Mouse (Mus musculus) hindbrain, embryonic 12.5 days (tissue): ENCODE measurements around the gene Oasl1. TPM values are rescaled to one million over a fixed set of nuclear protein-coding genes. Genes with fewer than 3 reads are reported as not detected.
A peak's percentile ranks its signal among the peaks of the same experiment; 100 is the strongest.
"Not testable (repeated sequence)": the region's sequence is repeated elsewhere in the genome, so short reads cannot be mapped to it uniquely, and the experiment has no call there.

Experiments
- ATAC-seq: fragments of 200-750 bp; cut with Nextera tagmentation; 2 replicates; pipeline ENCODE4 v1.8.0; 2017; ENCODE audit warnings: moderate TSS enrichment; ENCODE audit not compliant: low FRiP score
- H3K27ac ChIP-seq: fragments of 300-500 bp; sonication (generic); 2 replicates; pipeline ENCODE4 v1.5.1; 2016; ENCODE audit warnings: mild to moderate bottlenecking
- H3K27me3 ChIP-seq: fragments of 300-500 bp; sonication (generic); 2 replicates; pipeline ENCODE4 v1.6.1; 2016; ENCODE audit warnings: mild to moderate bottlenecking
- H3K36me3 ChIP-seq: fragments of 300-500 bp; sonication (generic); 2 replicates; pipeline ENCODE4 v1.6.1; 2016; ENCODE audit warnings: mild to moderate bottlenecking
- H3K4me1 ChIP-seq: fragments of 300-500 bp; sonication (generic); 2 replicates; pipeline ENCODE4 v1.6.1; 2016
- H3K4me2 ChIP-seq: fragments of 300-500 bp; sonication (generic); replicated peaks from 2 replicates; pipeline ENCODE4 v1.6.1; 2016; ENCODE audit warnings: mild to moderate bottlenecking
- H3K4me3 ChIP-seq: fragments of 300-500 bp; sonication (generic); 2 replicates; pipeline ENCODE4 v1.5.1; 2016; ENCODE audit warnings: mild to moderate bottlenecking
- H3K9ac ChIP-seq: fragments of 300-500 bp; sonication (generic); 2 replicates; pipeline ENCODE4 v1.6.1; 2016; ENCODE audit warnings: mild to moderate bottlenecking, moderate library complexity
- H3K9me3 ChIP-seq: fragments of 300-500 bp; sonication (generic); replicated peaks from 2 replicates; pipeline ENCODE4 v1.6.1; 2016; ENCODE audit warnings: mild to moderate bottlenecking
- WGBS: fragments of 180-500 bp; shearing (Covaris S2); methylation state at CpG from one replicate; pipeline ENCODE4 v1.1.7; 2016; 5-methylcytosine and 5-hydroxymethylcytosine counted together
- polyA plus RNA-seq: library from polyadenylated mRNA; unstranded; fragments of >200 nt; fragmentation: Nextera tagmentation; extraction: Ambion mirVana; gene quantifications from 2 replicates; pipeline ENCODE4 v1.2.1, GENCODE M21; 2016

The Oasl1 gene
- polyA plus RNA-seq, 1 experiment from 2014 or later = 0.13 TPM

- no peak for ATAC-seq
- Histone ChIP-seq H3K4me2 (no peak overlapping the region), H3K36me3 (no peaks in the 10 kb centered on the region), H3K4me1 (0 out of 2 replicates have a peak, but pooled peaks cover 5% of the 10 kb centered on the region), H3K9ac (no peak overlapping the region), H3K4me3 (no peak overlapping the region), H3K9me3 (no peaks in the 10 kb centered on the region), H3K27me3 (no peaks in the 10 kb centered on the region), H3K27ac (no peak overlapping the region)
- 85% methylated on average over 8 of the region's 8 CpGs for WGBS
These were observed 10.2 kb downstream of the Oasl1 start for GRCm38 (mm10) chr5:114933206-114933605.

DNA sequence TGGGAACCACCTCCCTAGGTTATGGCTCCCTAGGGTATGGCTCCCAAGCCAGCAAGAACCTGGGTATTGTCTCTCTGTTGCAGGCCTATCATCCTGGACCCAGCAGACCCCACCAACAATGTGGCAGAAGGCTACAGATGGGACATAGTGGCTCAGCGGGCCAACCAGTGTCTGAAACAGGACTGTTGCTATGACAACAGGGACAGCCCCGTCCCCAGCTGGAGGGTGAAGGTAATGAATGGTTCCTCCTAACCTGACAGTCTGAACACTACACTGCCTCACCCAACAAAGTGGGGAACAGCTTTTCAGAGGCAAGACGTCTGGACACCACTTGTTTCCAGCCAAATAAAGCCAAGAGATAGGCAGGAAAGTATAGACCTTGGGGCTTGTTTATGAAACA lies 12.8 kb downstream of the Oasl1 start:
- H3K4me3 ChIP-seq = no peak overlapping the region
- H3K27ac ChIP-seq = no peak overlapping the region
- peak; percentile 56; the same call in 1 of the 2 replicates for ATAC-seq
- 16% methylated on average over 3 of the region's 3 CpGs for WGBS
- no peaks in the 10 kb centered on the region for H3K27me3 ChIP-seq
- 0 out of 2 replicates have a peak, but pooled peaks cover 5% of the 10 kb centered on the region for H3K4me1 ChIP-seq
- no peak overlapping the region for H3K9ac ChIP-seq
- no peaks in the 10 kb centered on the region for H3K9me3 ChIP-seq
- H3K4me2 ChIP-seq = no peak overlapping the region
- H3K36me3 ChIP-seq = no peaks in the 10 kb centered on the region

GRCm38 (mm10) chr5:114941138-114941537 lies 18.1 kb downstream of the Oasl1 start:
- not testable (repeated sequence) for H3K4me2 ChIP-seq, H3K4me1 ChIP-seq, H3K9ac ChIP-seq, H3K4me3 ChIP-seq, H3K36me3 ChIP-seq, ATAC-seq, H3K27me3 ChIP-seq, H3K9me3 ChIP-seq, H3K27ac ChIP-seq
- 58% methylated on average over 3 of the region's 3 CpGs for WGBS

DNA sequence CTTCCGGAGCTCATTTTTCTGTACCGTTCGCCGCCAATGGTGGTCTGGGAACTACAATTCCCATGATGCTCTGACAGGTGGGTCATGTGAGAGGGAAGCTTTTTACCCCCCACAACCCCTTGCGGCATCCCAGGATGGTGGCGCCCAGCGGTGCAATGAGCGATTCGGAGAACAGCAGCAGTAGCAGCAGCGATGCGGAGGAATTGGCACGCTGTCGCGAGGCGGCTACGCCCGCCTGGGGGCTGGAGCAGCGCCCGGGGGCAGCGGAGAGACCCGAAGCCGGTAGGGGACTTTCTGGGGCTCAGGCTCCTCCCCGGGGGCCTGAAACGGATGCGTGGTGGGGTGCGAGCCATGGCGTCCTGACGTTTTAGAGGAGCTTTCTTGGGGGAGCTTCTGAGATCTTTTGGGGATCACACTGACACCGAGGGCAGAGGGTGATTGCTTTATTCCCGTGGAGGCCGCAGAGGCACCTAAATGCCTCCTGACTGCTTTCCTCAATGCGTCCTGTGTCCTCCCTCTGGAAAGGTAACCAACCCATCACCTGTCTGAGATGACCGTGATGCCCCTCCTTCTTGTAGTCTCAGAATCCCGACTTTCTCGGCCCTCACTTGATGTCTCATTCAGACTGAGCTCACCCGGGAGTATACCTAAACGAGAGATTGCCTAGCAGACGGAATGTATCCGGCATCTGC lies 19.2 kb downstream of the Oasl1 start, which contains the start of gene 2210016L21Rik:
TSS of gene 2210016L21Rik (plus strand) at position 85 of the 692 bp plus-strand sequence.
- H3K36me3 ChIP-seq = peaks cover 19% of the 10 kb centered on the region
- peak within 1 kb of the TSS; percentile 82 for H3K4me2 ChIP-seq
- peak within 1 kb of the TSS; percentile 88 for H3K9ac ChIP-seq
- peak; percentile 88 for ATAC-seq
- 1% methylated on average over 39 of the region's 39 CpGs for WGBS
- H3K9me3 ChIP-seq = no peaks in the 10 kb centered on the region
- H3K4me3 ChIP-seq = peak within 1 kb of the TSS; percentile 90
- H3K27me3 ChIP-seq = no peaks in the 10 kb centered on the region
- H3K4me1 ChIP-seq = peaks cover 10% of the 10 kb centered on the region
- H3K27ac ChIP-seq = peak within 1 kb of the TSS; percentile 89

- Histone ChIP-seq H3K4me1 (peaks cover 10% of the 10 kb centered on the region), H3K9me3 (no peaks in the 10 kb centered on the region), H3K36me3 (peaks cover 24% of the 10 kb centered on the region), H3K4me2 (peak overlapping the region; percentile 82), H3K9ac (peak overlapping the region; percentile 88), H3K4me3 (peak overlapping the region; percentile 90), H3K27ac (no peak overlapping the region), H3K27me3 (no peaks in the 10 kb centered on the region)
- no peak for ATAC-seq
- 44% methylated on average over 4 of the region's 4 CpGs for WGBS
These were observed 19.7 kb downstream of the Oasl1 start for GRCm38 (mm10) chr5:114942766-114943130.

- Histone ChIP-seq H3K4me2 (no peak overlapping the region), H3K27me3 (no peaks in the 10 kb centered on the region), H3K9me3 (no peaks in the 10 kb centered on the region), H3K4me1 (peaks cover 19% of the 10 kb centered on the region), H3K4me3 (no peak overlapping the region), H3K36me3 (peaks cover 46% of the 10 kb centered on the region), H3K27ac (no peak overlapping the region), H3K9ac (no peak overlapping the region)
- no peak for ATAC-seq
- 97% methylated on average over 10 of the region's 10 CpGs for WGBS
These were observed 22.0 kb downstream of the Oasl1 start for GRCm38 (mm10) chr5:114945072-114945471.

DNA sequence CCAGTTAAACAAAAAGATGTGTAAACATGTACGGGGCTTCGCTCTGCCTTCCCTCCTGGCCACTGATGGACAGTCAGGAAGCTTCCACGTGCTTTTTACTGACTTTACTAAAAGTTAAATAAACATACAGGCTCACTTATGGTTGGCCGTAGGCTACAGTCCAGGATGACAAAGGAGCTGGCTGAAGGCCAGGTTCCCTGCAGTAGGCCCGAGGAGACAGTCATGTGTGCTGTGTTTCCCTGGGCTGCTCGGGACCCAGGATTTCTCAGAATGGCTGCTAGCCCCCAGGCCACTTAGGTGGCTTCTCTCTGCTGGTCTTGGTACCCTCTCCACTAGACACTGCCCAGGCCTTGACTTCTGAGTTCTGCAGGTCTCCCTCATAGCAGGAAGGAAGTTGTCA lies 25.9 kb downstream of the Oasl1 start:
- 66% methylated on average over 6 of the region's 6 CpGs for WGBS
- no peak overlapping the region for H3K4me3 ChIP-seq
- H3K4me2 ChIP-seq = no peak overlapping the region
- no peaks in the 10 kb centered on the region for H3K27me3 ChIP-seq
- H3K27ac ChIP-seq = peak overlapping the region; percentile 17; the same call in 1 of the 2 replicates
- no peaks in the 10 kb centered on the region for H3K9me3 ChIP-seq
- no peak for ATAC-seq
- H3K36me3 ChIP-seq = peaks cover 46% of the 10 kb centered on the region
- H3K9ac ChIP-seq = no peak overlapping the region
- peaks cover 9% of the 10 kb centered on the region for H3K4me1 ChIP-seq

DNA sequence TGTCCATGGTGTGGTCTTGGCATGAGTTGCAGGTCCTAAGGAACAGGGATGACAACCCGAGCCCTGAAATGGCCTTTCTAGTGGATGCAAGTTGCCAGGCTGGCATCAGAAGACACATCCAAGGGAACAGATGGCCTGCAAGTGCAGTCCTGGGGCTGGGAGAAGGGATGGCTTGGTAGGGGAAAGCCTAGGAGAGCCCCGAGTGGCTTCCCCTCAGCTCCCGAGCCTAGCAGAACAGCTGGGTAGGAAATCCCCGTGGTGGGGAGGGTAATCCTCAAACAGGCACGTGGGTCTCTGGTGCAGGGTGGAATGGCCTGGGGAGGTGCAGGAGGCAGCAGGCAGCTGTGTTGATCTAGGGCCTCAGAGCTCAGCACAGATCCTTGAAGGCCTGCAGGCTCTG lies 26.3 kb downstream of the Oasl1 start:
- peaks cover 9% of the 10 kb centered on the region for H3K4me1 ChIP-seq
- H3K27ac ChIP-seq = peak overlapping the region; percentile 17
- no peaks in the 10 kb centered on the region for H3K9me3 ChIP-seq
- H3K4me2 ChIP-seq = no peak overlapping the region
- H3K4me3 ChIP-seq = no peak overlapping the region
- 64% methylated on average over 5 of the region's 5 CpGs for WGBS
- H3K9ac ChIP-seq = 0 out of 2 replicates have a peak overlapping the region, but pooled peaks have one; percentile 13
- peaks cover 45% of the 10 kb centered on the region for H3K36me3 ChIP-seq
- peak; percentile 14; the same call in 1 of the 2 replicates for ATAC-seq
- no peaks in the 10 kb centered on the region for H3K27me3 ChIP-seq

DNA sequence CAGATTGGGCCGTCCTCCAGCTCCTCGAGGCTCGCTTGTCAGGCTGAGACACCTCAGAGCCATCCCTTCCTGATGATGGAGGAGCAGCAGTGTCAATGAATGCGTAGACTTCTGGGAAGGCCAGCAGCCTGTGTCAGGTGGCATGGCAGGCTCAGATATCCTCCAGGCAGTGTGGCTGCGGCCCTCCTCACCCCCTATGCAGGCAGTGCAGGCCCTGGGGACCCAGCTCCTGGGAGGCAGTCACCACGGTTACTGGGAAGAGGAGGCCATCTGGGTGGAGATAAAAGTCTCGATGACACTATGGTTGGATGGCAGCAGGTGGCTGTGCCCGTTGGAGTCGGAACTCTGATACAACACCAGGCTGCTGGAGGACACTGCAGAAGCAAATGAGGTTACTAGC lies 26.8 kb downstream of the Oasl1 start:
- Histone ChIP-seq H3K9me3 (no peaks in the 10 kb centered on the region), H3K4me2 (no peak overlapping the region), H3K36me3 (peaks cover 45% of the 10 kb centered on the region), H3K27me3 (no peaks in the 10 kb centered on the region), H3K9ac (no peak overlapping the region), H3K4me3 (no peak overlapping the region), H3K4me1 (peaks cover 9% of the 10 kb centered on the region), H3K27ac (no peak overlapping the region)
- 0 out of 2 replicates have a peak, but pooled peaks have one; percentile 9 for ATAC-seq
- WGBS = 78% methylated on average over 9 of the region's 9 CpGs

DNA sequence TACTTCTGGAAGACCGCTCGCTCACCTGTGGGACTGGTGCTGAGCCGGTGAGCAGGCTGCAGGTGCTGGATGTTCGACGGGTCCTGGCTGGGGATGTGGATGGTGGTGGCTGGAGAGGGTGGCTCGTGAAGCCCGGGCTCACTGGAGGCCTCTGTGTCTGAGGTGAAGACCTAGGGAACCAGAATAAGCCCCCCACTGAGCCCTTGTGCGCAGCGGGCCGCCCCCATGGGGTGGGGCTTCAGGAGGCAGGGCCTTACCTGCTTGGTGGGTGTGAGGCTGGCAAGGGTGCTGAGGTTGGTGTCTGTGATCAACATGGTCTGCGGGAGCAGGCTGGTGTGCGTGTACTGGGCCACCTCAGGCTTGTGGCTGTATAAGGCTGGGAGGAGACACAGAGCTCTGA lies 27.6 kb downstream of the Oasl1 start:
- H3K36me3 ChIP-seq = peaks cover 43% of the 10 kb centered on the region
- no peak overlapping the region for H3K4me2 ChIP-seq
- no peak overlapping the region for H3K9ac ChIP-seq
- H3K4me3 ChIP-seq = no peak overlapping the region
- H3K27ac ChIP-seq = no peak overlapping the region
- H3K9me3 ChIP-seq = no peaks in the 10 kb centered on the region
- 69% methylated on average over 12 of the region's 12 CpGs for WGBS
- H3K27me3 ChIP-seq = no peaks in the 10 kb centered on the region
- ATAC-seq = no peak
- peaks cover 9% of the 10 kb centered on the region for H3K4me1 ChIP-seq

DNA sequence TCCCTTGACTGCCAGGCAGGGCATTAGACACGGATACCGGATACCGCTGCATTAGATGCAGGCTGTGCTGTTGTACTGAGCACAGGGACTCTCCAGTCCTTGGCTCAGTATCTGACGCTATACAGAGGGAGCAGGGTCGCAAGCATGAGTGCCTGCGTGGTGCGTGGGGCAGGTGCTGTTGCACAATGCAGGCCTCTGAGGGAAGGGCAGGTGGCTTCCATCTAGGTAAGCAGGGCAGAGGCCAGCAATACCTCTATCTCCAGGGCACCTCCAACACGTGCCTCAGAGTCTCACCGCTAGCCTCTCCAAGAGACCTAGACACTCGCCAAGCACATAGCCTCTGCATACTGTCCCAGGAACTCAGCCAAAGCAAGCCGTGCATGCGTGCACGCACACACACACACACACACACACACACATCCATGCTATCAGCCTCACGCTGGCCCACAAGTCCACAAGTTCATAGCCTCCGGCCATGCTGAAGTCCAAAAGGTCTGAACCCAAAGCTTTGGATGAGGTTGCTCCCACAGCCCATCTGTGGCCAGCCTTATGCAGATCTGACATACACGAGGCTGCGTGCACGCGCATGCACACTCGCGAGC lies 28.3 kb downstream of the Oasl1 start:
- no peak for ATAC-seq
- Histone ChIP-seq H3K36me3 (peaks cover 36% of the 10 kb centered on the region), H3K4me2 (no peak overlapping the region), H3K27ac (no peak overlapping the region), H3K27me3 (no peaks in the 10 kb centered on the region), H3K9me3 (no peaks in the 10 kb centered on the region), H3K4me3 (no peak overlapping the region), H3K9ac (no peak overlapping the region), H3K4me1 (peaks cover 9% of the 10 kb centered on the region)
- WGBS = 86% methylated on average over 21 of the region's 21 CpGs

DNA sequence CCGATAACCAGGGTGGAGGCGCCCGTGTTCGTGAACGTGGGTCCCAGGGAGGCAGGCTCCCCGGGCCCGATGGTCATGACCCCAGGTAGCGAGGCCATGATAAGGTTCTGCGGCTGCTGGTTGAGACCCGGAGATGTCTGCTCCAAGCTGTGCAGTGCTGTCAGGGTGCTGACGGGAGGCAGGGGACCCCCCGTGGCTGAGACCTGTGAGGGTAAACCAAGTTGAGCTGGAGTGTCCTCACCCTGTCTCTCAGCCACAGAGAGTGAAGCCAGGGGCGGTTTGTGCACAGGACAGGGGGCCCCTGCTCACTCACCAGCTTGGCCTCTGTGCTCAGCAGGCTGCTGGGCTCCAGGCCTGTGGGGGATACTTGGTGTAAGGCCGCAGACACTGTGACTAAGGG lies 30.3 kb downstream of the Oasl1 start:
- peaks cover 17% of the 10 kb centered on the region for H3K36me3 ChIP-seq
- H3K27me3 ChIP-seq = no peaks in the 10 kb centered on the region
- no peak for ATAC-seq
- no peaks in the 10 kb centered on the region for H3K9me3 ChIP-seq
- H3K9ac ChIP-seq = no peak overlapping the region
- no peak overlapping the region for H3K4me2 ChIP-seq
- WGBS = 91% methylated on average over 14 of the region's 14 CpGs
- H3K4me1 ChIP-seq = peaks cover 9% of the 10 kb centered on the region
- no peak overlapping the region for H3K27ac ChIP-seq
- no peak overlapping the region for H3K4me3 ChIP-seq

DNA sequence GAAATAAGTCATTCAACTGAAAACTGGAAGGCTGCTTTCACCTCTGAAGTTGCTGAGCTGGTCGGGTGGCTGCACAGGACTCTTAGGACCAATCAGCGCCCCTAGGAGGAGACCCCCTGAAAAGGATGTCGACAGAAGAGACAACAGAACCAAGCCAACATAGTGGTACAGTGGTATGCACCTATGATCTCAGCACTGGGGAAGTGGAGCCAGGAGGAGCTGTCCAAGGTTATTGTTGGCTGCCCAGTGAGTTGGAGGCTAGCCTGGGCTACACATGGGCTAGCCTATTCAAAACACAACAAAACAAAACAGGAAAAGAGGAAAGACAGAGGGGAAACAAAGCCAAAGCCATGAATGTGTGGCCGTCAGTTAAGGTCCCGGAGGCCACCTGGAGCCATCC lies 35.0 kb downstream of the Oasl1 start:
- Histone ChIP-seq H3K27ac (no peak overlapping the region), H3K27me3 (no peaks in the 10 kb centered on the region), H3K9me3 (no peaks in the 10 kb centered on the region), H3K36me3 (no peaks in the 10 kb centered on the region), H3K4me3 (no peak overlapping the region), H3K9ac (no peak overlapping the region), H3K4me1 (peaks cover 8% of the 10 kb centered on the region), H3K4me2 (no peak overlapping the region)
- ATAC-seq = no peak
- 80% methylated on average over 5 of the region's 5 CpGs for WGBS
